Mouse (Mus musculus) liver, embryonic 11.5 days (tissue): ENCODE results near the gene Morc2a. TPM values are rescaled to one million over a fixed set of nuclear protein-coding genes. Genes with fewer than 3 reads are reported as not detected.

Experiments
- ATAC-seq: fragments of 200-750 bp; cut with Nextera tagmentation; replicated peaks from 2 replicates; pipeline ENCODE4 v1.8.0; 2017; ENCODE audit warnings: moderate number of reproducible peaks, mild to moderate bottlenecking, moderate TSS enrichment, moderate library complexity; ENCODE audit not compliant: low FRiP score
- DNase-seq: peaks from one replicate; pipeline ENCODE4 v3.0.0-alpha.2; 2017; ENCODE audit warnings: low spot score
- H3K27ac ChIP-seq: fragments of 300-500 bp; sonication (generic); 2 replicates; pipeline ENCODE4 v1.5.1; 2014; ENCODE audit warnings: mild to moderate bottlenecking, low read depth, low read length, control low read depth
- H3K27me3 ChIP-seq: fragments of 300-500 bp; sonication (generic); replicated peaks from 2 replicates; pipeline ENCODE4 v1.6.1; 2014; ENCODE audit warnings: low read length, mixed read lengths; ENCODE audit not compliant: control insufficient read depth, insufficient read depth
- H3K36me3 ChIP-seq: fragments of 300-500 bp; sonication (generic); 2 replicates; pipeline ENCODE4 v1.6.1; 2014; ENCODE audit warnings: mild to moderate bottlenecking, low read length, moderate library complexity, mixed read lengths; ENCODE audit not compliant: control insufficient read depth, insufficient read depth
- H3K4me1 ChIP-seq: fragments of 300-500 bp; sonication (generic); replicated peaks from 2 replicates; pipeline ENCODE4 v1.6.1; 2014; ENCODE audit warnings: low read length, mixed read lengths; ENCODE audit not compliant: control insufficient read depth, insufficient read depth
- H3K4me2 ChIP-seq: fragments of 300-500 bp; sonication (generic); 2 replicates; pipeline ENCODE4 v1.6.1; 2014; ENCODE audit warnings: mild to moderate bottlenecking, control low read depth, moderate library complexity
- H3K4me3 ChIP-seq: fragments of 300-500 bp; sonication (generic); 2 replicates; pipeline ENCODE4 v1.5.1; 2014; ENCODE audit warnings: low read depth, low read length, control low read depth
- H3K9ac ChIP-seq: fragments of 300-500 bp; sonication (generic); 2 replicates; pipeline ENCODE4 v1.6.1; 2014; ENCODE audit warnings: low read depth, low read length, control low read depth
- H3K9me3 ChIP-seq: fragments of 300-500 bp; sonication (generic); 2 replicates; pipeline ENCODE4 v1.6.1; 2016; ENCODE audit warnings: low read length, inconsistent platforms, mixed read lengths; ENCODE audit not compliant: control insufficient read depth
- WGBS: fragments of 180-500 bp; shearing (Covaris S2); extraction: QIAGEN DNeasy Blood & Tissue Kit; methylation state at CpG from one replicate; pipeline ENCODE4 v1.1.7; 2014; 5-methylcytosine and 5-hydroxymethylcytosine counted together
- polyA plus RNA-seq: library from polyadenylated mRNA; unstranded; fragments of >200 nt; fragmentation: Nextera tagmentation; extraction: Ambion mirVana; gene quantifications from 2 replicates; pipeline ENCODE4 v1.2.1, GENCODE M21; 2014

Gene Morc2a
- polyA plus RNA-seq, 1 experiment from 2014 or later: 19.3 TPM

DNA sequence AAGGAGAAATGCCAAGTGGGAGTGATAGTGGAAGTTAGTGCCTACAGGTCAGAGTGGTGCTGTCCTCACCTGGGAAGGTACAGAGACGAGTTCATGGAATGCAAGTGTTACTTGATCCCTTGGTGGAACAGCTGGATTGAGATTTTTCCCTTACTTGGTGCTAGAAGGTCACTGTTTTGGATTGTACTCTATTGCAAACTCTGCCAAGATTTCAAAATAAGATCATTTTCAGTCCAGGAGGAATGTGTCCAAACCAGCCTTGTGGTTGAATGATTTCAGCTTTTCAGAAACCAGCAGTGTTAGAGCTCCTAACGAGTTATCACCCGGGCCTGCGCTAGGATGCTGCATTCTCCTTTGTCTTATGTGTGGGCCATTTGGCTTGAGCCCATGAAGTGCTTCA is 25.6 kb downstream of the Morc2a start:
- no peak overlapping the region for H3K4me2 ChIP-seq
- H3K4me1 ChIP-seq: no peaks in the 10 kb centered on the region
- peaks cover 51% of the 10 kb centered on the region for H3K36me3 ChIP-seq
- H3K9me3 ChIP-seq: no peaks in the 10 kb centered on the region
- no peak for ATAC-seq
- 86% methylated on average over 4 of the region's 4 CpGs for WGBS
- H3K27me3 ChIP-seq: no peaks in the 10 kb centered on the region
- no peak overlapping the region for H3K27ac ChIP-seq
- no peak for DNase-seq
- no peak overlapping the region for H3K4me3 ChIP-seq
- no peak overlapping the region for H3K9ac ChIP-seq

- no peak overlapping the region for H3K4me2 ChIP-seq
- H3K36me3 ChIP-seq: peaks cover 61% of the 10 kb centered on the region
- H3K27ac ChIP-seq: no peak overlapping the region
- WGBS: 89% methylated on average over 5 of the region's 5 CpGs
- no peak overlapping the region for H3K4me3 ChIP-seq
- no peaks in the 10 kb centered on the region for H3K27me3 ChIP-seq
- no peak overlapping the region for H3K9ac ChIP-seq
- DNase-seq (no peak), ATAC-seq (no peak)
- H3K4me1 ChIP-seq: no peaks in the 10 kb centered on the region
- no peaks in the 10 kb centered on the region for H3K9me3 ChIP-seq
Observed at GRCm38 (mm10) chr11:3676423-3676822, 27.4 kb downstream of the Morc2a start.

DNA sequence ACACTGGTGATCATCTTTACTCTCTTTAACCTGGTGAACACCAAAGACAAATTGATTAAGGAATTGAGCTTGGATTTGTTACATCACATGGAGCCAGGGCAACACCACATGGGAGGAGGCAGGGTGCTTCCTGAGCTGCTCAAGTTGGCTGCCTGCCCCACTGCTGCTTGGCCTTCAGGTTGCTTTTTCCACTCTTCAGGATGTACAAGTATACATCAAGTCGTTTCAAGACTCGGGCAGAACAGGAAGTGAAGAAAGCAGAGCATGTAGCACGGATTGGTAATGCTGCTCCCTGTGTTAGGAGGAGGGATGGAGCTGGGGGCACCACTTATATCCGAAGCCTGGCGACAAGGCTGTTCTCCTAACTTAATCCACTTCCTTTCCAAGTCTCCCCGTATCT is 28.2 kb downstream of the Morc2a start:
- Histone ChIP-seq H3K27ac (no peak overlapping the region), H3K36me3 (peaks cover 53% of the 10 kb centered on the region), H3K9me3 (no peaks in the 10 kb centered on the region), H3K4me2 (no peak overlapping the region), H3K9ac (no peak overlapping the region), H3K4me1 (no peaks in the 10 kb centered on the region), H3K27me3 (no peaks in the 10 kb centered on the region), H3K4me3 (no peak overlapping the region)
- WGBS: 75% methylated on average over 6 of the region's 6 CpGs
- ATAC-seq (no peak), DNase-seq (no peak)

- no peak for ATAC-seq
- no peak overlapping the region for H3K4me2 ChIP-seq
- no peaks in the 10 kb centered on the region for H3K4me1 ChIP-seq
- peaks cover 52% of the 10 kb centered on the region for H3K36me3 ChIP-seq
- no peak overlapping the region for H3K4me3 ChIP-seq
- H3K9me3 ChIP-seq: no peaks in the 10 kb centered on the region
- 93% methylated on average over 3 of the region's 3 CpGs for WGBS
- H3K27me3 ChIP-seq: no peaks in the 10 kb centered on the region
- DNase-seq: no peak
- no peak overlapping the region for H3K9ac ChIP-seq
- H3K27ac ChIP-seq: no peak overlapping the region
Observed at GRCm38 (mm10) chr11:3679771-3680170, 30.8 kb downstream of the Morc2a start.

DNA sequence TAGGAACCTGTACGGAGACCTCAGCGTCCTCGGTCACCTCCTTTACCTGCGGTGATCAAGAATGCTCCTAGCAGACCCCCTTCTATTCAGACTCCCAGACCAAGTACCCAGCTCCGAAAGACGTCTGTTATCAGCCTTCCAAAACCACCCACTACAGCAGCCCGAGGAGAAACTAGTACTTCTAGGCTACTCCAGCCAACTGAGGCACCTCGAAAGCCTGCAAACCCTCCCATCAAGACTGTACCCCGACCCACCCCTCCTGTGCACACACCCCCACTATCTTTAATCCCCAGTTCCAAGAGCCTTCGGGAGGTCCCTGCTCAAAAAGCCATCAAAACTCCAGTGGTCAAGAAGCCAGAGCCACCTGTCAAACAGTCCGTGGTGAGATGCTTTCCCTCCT is 34.7 kb downstream of the Morc2a start:
- no peak overlapping the region for H3K4me2 ChIP-seq

GRCm38 (mm10) chr11:3684232-3684631 is 35.2 kb downstream of the Morc2a start:
- Histone ChIP-seq H3K4me3 (no peak overlapping the region), H3K9ac (no peak overlapping the region), H3K27ac (no peak overlapping the region), H3K27me3 (no peaks in the 10 kb centered on the region), H3K4me1 (no peaks in the 10 kb centered on the region), H3K9me3 (no peaks in the 10 kb centered on the region), H3K4me2 (no peak overlapping the region), H3K36me3 (peaks cover 52% of the 10 kb centered on the region)
- WGBS: 92% methylated on average over 1 of the region's 1 CpGs
- ATAC-seq (no peak), DNase-seq (no peak)

More for the DNA sequence above, 34.7 kb downstream of the Morc2a start:
- DNase-seq (no peak), ATAC-seq (no peak)
- peaks cover 49% of the 10 kb centered on the region for H3K36me3 ChIP-seq
- H3K4me1 ChIP-seq: no peaks in the 10 kb centered on the region
- H3K9ac ChIP-seq: no peak overlapping the region
- H3K27me3 ChIP-seq: no peaks in the 10 kb centered on the region
- H3K9me3 ChIP-seq: no peaks in the 10 kb centered on the region
- WGBS: 91% methylated on average over 11 of the region's 11 CpGs
- no peak overlapping the region for H3K27ac ChIP-seq
- H3K4me3 ChIP-seq: no peak overlapping the region

DNA sequence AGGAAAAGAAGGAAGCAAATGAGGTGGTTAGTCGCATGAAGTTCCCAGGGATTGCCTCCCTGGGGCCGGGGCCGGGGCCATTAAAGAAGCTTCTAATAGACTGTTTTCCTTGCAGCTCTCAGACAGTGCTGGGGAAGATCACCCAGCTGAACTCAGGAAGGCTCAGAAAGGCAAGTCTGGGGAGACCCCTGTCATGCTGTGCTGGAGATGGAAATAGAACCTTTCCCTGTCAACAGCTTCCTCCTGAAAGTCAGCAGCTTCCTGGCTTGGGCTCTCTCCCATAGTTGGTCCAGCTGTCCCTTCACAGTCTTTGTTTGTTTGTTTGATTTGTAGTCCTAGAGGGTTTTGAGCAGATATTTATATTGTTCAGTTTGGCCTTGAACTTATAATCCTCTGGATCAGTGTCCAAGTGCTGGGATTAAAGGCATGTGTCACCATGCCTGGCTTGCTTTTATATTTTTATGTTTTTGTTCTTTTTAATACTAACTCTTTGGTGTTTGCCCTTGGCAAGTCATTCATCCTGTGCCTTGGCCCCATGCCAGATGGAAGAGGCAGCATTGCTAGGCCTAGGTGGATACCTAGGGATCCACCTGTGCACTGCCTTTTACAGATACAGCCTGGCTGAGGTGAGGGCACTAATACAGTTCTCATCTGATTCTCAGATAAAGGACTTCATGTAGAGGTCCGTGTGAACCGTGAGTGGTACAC is 35.9 kb downstream of the Morc2a start:
- no peak overlapping the region for H3K9ac ChIP-seq

GRCm38 (mm10) chr11:3685431-3685830 is 36.4 kb downstream of the Morc2a start:
- H3K9me3 ChIP-seq: no peaks in the 10 kb centered on the region
- no peaks in the 10 kb centered on the region for H3K4me1 ChIP-seq
- H3K27me3 ChIP-seq: no peaks in the 10 kb centered on the region
- 89% methylated on average over 8 of the region's 8 CpGs for WGBS
- no peak for ATAC-seq
- no peak overlapping the region for H3K27ac ChIP-seq
- H3K4me3 ChIP-seq: no peak overlapping the region
- no peak overlapping the region for H3K4me2 ChIP-seq
- no peak for DNase-seq
- H3K36me3 ChIP-seq: peaks cover 52% of the 10 kb centered on the region
- H3K9ac ChIP-seq: no peak overlapping the region

More for the DNA sequence above, 35.9 kb downstream of the Morc2a start:
- no peaks in the 10 kb centered on the region for H3K9me3 ChIP-seq
- H3K4me2 ChIP-seq: no peak overlapping the region
- H3K4me1 ChIP-seq: no peaks in the 10 kb centered on the region
- no peaks in the 10 kb centered on the region for H3K27me3 ChIP-seq
- 88% methylated on average over 5 of the region's 5 CpGs for WGBS
- no peak overlapping the region for H3K27ac ChIP-seq
- ATAC-seq (no peak), DNase-seq (no peak)
- H3K36me3 ChIP-seq: peaks cover 54% of the 10 kb centered on the region
- H3K4me3 ChIP-seq: no peak overlapping the region

DNA sequence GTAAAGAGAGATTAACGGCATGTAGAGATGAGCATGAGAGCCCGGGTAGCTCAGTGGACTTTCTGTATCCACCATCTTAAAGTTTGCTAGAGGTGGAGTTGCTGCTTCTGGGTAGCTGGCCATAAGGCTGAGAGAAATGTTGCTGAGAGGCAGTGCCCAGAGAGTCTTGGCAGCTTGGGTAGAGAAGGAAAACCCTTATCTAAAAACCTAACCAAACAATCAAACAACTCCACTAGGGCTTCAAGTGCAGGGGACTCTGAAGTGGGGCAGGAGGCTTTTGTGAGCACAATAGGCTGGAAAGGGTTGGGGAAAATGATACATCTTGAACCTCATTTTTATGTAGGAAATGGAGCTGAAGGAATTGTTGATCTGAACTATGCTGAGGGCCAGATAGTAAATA is 37.3 kb downstream of the Morc2a start:
- 92% methylated on average over 2 of the region's 2 CpGs for WGBS
- ATAC-seq: no peak

More for the DNA sequence above, 37.3 kb downstream of the Morc2a start:
- Histone ChIP-seq H3K4me2 (no peak overlapping the region), H3K36me3 (peaks cover 53% of the 10 kb centered on the region), H3K9ac (no peak overlapping the region), H3K9me3 (no peaks in the 10 kb centered on the region), H3K4me1 (no peaks in the 10 kb centered on the region), H3K27ac (no peak overlapping the region), H3K27me3 (no peaks in the 10 kb centered on the region), H3K4me3 (no peak overlapping the region)
- no peak for DNase-seq
